Comparison of ENCODE assay signal across 7 mouse cellular contexts in genomic region chr12:85436021-85436621, GRCm38 (mm10). TPM values are rescaled to one million over a fixed set of nuclear protein-coding genes. Genes with fewer than 3 reads are reported as not detected.
A peak's percentile ranks its signal among the peaks of the same experiment; 100 is the strongest.
DNase-seq lines count a peak whose midpoint lies in the region; TF ChIP-seq lines count a peak whose summit lies in the region.

No protein-coding gene starts in this region.

- TF ChIP-seq POLR2A in brain, embryonic 14.5 days (IDR thresholded peaks at IDR 0.05; ENCODE audit: borderline replicate concordance, extremely low read depth, insufficient read depth, insufficient read length, poor library complexity, severe bottlenecking) = no peak
- no peak for TF ChIP-seq POLR2A in myocyte (IDR thresholded peaks at IDR 0.05; ENCODE audit: insufficient read length, low read depth)

- H3ac ChIP-seq in myocyte (ENCODE audit: control insufficient read depth, insufficient read length) = no peak overlapping the region

- H3K79me2 ChIP-seq in myocyte (ENCODE audit: control insufficient read depth, insufficient read depth) = no peaks in the 10 kb centered on the region

- H3K4me3 ChIP-seq in myocyte = no peak overlapping the region

- peak; percentile 95 for DNase-seq in brain, embryonic 14.5 days (ENCODE audit: low read depth)
- DNase-seq in cerebellum, postnatal 10 days = peak; percentile 93 to 96
- DNase-seq in gastrocnemius, postnatal 36 days = peak; percentile 43 to 56
- peak; percentile 77 to 92 for DNase-seq in layer of hippocampus, adult 18-20 months (ENCODE audit: low spot score in 2 of 2)
- DNase-seq in kidney, postnatal 25 days = no peak
- DNase-seq in embryo, embryonic 9.5 days (ENCODE audit: extremely low spot score) = no peak

- peak overlapping the region; percentile 44 for H3K4me2 ChIP-seq in myocyte (ENCODE audit: low read depth)

- intact Hi-C loops in gastrocnemius, postnatal 36 days (cut with DNase I) = loop anchor here (2.0 kb wide), 1 partner anchor 37 kb away; the partner anchor contains the start of gene Fos

- TF ChIP-seq CTCF in brain, embryonic 14.5 days (IDR thresholded peaks at IDR 0.05; ENCODE audit: borderline replicate concordance, extremely low read depth, insufficient read depth, insufficient read length) = no peak

- H3K36me3 ChIP-seq in myocyte (ENCODE audit: control insufficient read depth, insufficient read depth) = no peaks in the 10 kb centered on the region

- peaks cover 6% of the 10 kb centered on the region for H3K27me3 ChIP-seq in myocyte (ENCODE audit: control insufficient read depth, insufficient read depth, insufficient read length)

TF ChIP-seq in myocyte, 11 proteins besides CTCF, POLR2A, EP300 and RAD21:
- no peak for TF ChIP-seq USF1 (IDR thresholded peaks at IDR 0.05; ENCODE audit: low read depth)
- no peak for TF ChIP-seq TCF3 (IDR thresholded peaks at IDR 0.05; ENCODE audit: insufficient read length, low read depth)
- 0 out of 2 replicates have a peak, but pooled peaks have one; percentile 32 for TF ChIP-seq CEBPB (IDR thresholded peaks at IDR 0.05; ENCODE audit: insufficient read depth, poor library complexity, severe bottlenecking)
- peak; percentile 18 for TF ChIP-seq MAX (IDR thresholded peaks at IDR 0.05; ENCODE audit: low read depth)

RNA-seq across cellular contexts. Expression of gene Fos, which starts 37.6 kb away (rescaled TPM):
- polyA plus RNA-seq in brain, embryonic 14.5 days (2012; rRNA removed) = 1.9 and 2.0 TPM in 2 replicates
- 10 to 100 TPM in 1 of 2 experiments, 1 to 10 TPM in 1; 7.2 to 13.7 TPM for total RNA-seq in gastrocnemius, postnatal 36 days (2021)
- total RNA-seq in layer of hippocampus, adult 18-20 months (2021) = 10 to 100 TPM; 26.1 to 28.2 TPM
- 3.1 TPM for polyA plus RNA-seq in myocyte (2012; fragmentation: generic; extraction: Trizol)

Comparison
In these comparisons a context has a peak if more than half of its experiments do, and no peak if none do; other contexts are left out.
1. DNase-seq: peak in brain, embryonic 14.5 days (single experiment), cerebellum, postnatal 10 days (2 of 2), gastrocnemius, postnatal 36 days (2 of 2) and layer of hippocampus, adult 18-20 months (2 of 2); none in kidney, postnatal 25 days (0 of 2) and embryo, embryonic 9.5 days (single experiment).